Mouse (Mus musculus) embryonic stem cell, embryonic (primary cell): ENCODE measurements around the gene Tldc2.

Experiments
- CTCF ChIA-PET, 4 experiments: fragments of 300-600 bp in 2 of 4; fragments of 350-600 bp in 2 of 4; sonication (Branson Sonifier 250); formaldehyde crosslinking; loops; one replicate each; lab custom pipeline; 2022; ENCODE audit warnings: inconsistent platforms in 2 of 4; lab: Charles Lee
- POLR2A ChIA-PET, 4 experiments: fragments of 300-600 bp in 2 of 4; fragments of 350-600 bp in 2 of 4; sonication (Branson Sonifier 250); formaldehyde crosslinking; loops; one replicate each; lab custom pipeline; 2022; ENCODE audit warnings: antibody characterized with exemption in 4 of 4, inconsistent platforms in 1 of 4; lab: Charles Lee

Gene Tldc2

GRCm38 (mm10) chr2:157086796-157087195, at the start of gene Tldc2:
Gene Tldc2 (plus strand): TSS chr2:157087055.
- ChIA-PET CTCF (no interaction called here), POLR2A (interaction anchor here in 2 of 4 experiments (0.6 to 1.0 kb wide), 3 partner anchors 11 to 1251 kb away, joined by 3 read pairs; no protein-coding TSS in a partner anchor)

GRCm38 (mm10) chr2:157037303-157037702, 49.6 kb upstream of the Tldc2 start:
- ChIA-PET POLR2A (interaction anchor here in 3 of 4 experiments (0.6 to 1.7 kb wide), 6 partner anchors 10 to 242 kb away, joined by 3 to 7 read pairs (median 4); no protein-coding TSS in a partner anchor), CTCF (interaction anchor here in 2 of 4 experiments (0.6 to 1.0 kb wide), 2 partner anchors 12 to 223 kb away, joined by 3 read pairs; no protein-coding TSS in a partner anchor)

GRCm38 (mm10) chr2:157039900-157040648, 46.8 kb upstream of the Tldc2 start:
- ChIA-PET POLR2A (interaction anchor here (0.5 to 2.9 kb wide), 40 partner anchors 9 to 530 kb away, joined by 3 to 15 read pairs (median 4); partner anchors contain the start of genes Dsn1 (in 2 of the 4), Tgif2 (in 2 of the 4) and Rbl1 (in 1 of the 4)), CTCF (interaction anchor here (0.5 to 2.9 kb wide), 34 partner anchors 9 to 418 kb away, joined by 3 to 30 read pairs (median 5); partner anchors contain the start of genes Rab5if (in 2 of the 4), Rbl1 (in 1 of the 4) and Soga1 (in 1 of the 4))

- CTCF ChIA-PET: interaction anchor here (0.6 to 2.9 kb wide), 32 partner anchors 9 to 231 kb away, joined by 3 to 30 read pairs (median 5); partner anchors contain the start of genes Rab5if (in 2 of the 4) and Rbl1 (in 1 of the 4)
- POLR2A ChIA-PET: interaction anchor here in 3 of 4 experiments (0.5 to 2.9 kb wide), 38 partner anchors 8 to 530 kb away, joined by 3 to 15 read pairs (median 4); partner anchors contain the start of genes Dsn1 (in 2 of the 3), Tgif2 (in 2 of the 3) and Rbl1 (in 1 of the 3)
Measured at GRCm38 (mm10) chr2:157040649-157041046, 46.2 kb upstream of the Tldc2 start.

GRCm38 (mm10) chr2:157041421-157041820, 45.4 kb upstream of the Tldc2 start:
- CTCF ChIA-PET: interaction anchor here (0.7 to 2.9 kb wide), 10 partner anchors 11 to 232 kb away, joined by 3 to 30 read pairs (median 5); no protein-coding TSS in a partner anchor
- POLR2A ChIA-PET: interaction anchor here in 3 of 4 experiments (0.7 to 2.9 kb wide), 13 partner anchors 8 to 202 kb away, joined by 3 to 15 read pairs (median 7); partner anchors contain the start of gene Tgif2 (in 1 of the 3)

GRCm38 (mm10) chr2:157043556-157043955, 43.3 kb upstream of the Tldc2 start:
- POLR2A ChIA-PET: interaction anchor here in 3 of 4 experiments (0.6 to 1.3 kb wide), 8 partner anchors 11 to 71 kb away, joined by 3 to 5 read pairs (median 3); partner anchors contain the start of genes Dsn1 (in 1 of the 3) and Ndrg3 (in 1 of the 3)

GRCm38 (mm10) chr2:157043987-157044386, 42.9 kb upstream of the Tldc2 start:
- ChIA-PET CTCF (interaction anchor here (0.6 to 2.2 kb wide), 33 partner anchors 8 to 269 kb away, joined by 3 to 17 read pairs (median 4); partner anchors contain the start of gene Myl9 (in 1 of the 4)), POLR2A (interaction anchor here in 3 of 4 experiments (0.6 to 1.3 kb wide), 11 partner anchors 11 to 284 kb away, joined by 3 to 5 read pairs (median 3); partner anchors contain the start of genes Dsn1 (in 1 of the 3) and Ndrg3 (in 1 of the 3))

More at GRCm38 (mm10) chr2:157043556-157043955, 43.3 kb upstream of the Tldc2 start:
- CTCF ChIA-PET: interaction anchor here (0.6 to 2.2 kb wide), 21 partner anchors 9 to 268 kb away, joined by 3 to 17 read pairs (median 4); partner anchors contain the start of gene Myl9 (in 1 of the 4)

GRCm38 (mm10) chr2:157045932-157046331, 40.9 kb upstream of the Tldc2 start:
- POLR2A ChIA-PET: interaction anchor here in 2 of 4 experiments (0.6 to 2.6 kb wide), 8 partner anchors 9 to 159 kb away, joined by 3 to 9 read pairs (median 3); partner anchors contain the start of gene Rbl1 (in 1 of the 2)
- CTCF ChIA-PET: interaction anchor here in 1 of 4 experiments (1.3 kb wide), 1 partner anchor 71 kb away, joined by 4 read pairs; no protein-coding TSS in a partner anchor

GRCm38 (mm10) chr2:157046956-157047355, 39.9 kb upstream of the Tldc2 start:
- ChIA-PET POLR2A (interaction anchor here in 2 of 4 experiments (1.0 to 2.6 kb wide), 3 partner anchors 11 to 53 kb away, joined by 3 to 13 read pairs (median 9); no protein-coding TSS in a partner anchor), CTCF (no interaction called here)

GRCm38 (mm10) chr2:157048395-157049181, 38.3 kb upstream of the Tldc2 start:
- ChIA-PET POLR2A (interaction anchor here in 2 of 4 experiments (0.6 to 2.8 kb wide), 6 partner anchors 8 to 42 kb away, joined by 3 to 13 read pairs (median 7); partner anchors contain the start of gene Dsn1 (in 1 of the 2)), CTCF (interaction anchor here in 3 of 4 experiments (0.5 to 0.7 kb wide), 3 partner anchors 10 to 475 kb away, joined by 3 to 7 read pairs (median 3); no protein-coding TSS in a partner anchor)

- CTCF ChIA-PET: interaction anchor here in 2 of 4 experiments (0.8 to 1.0 kb wide), 2 partner anchors 10 to 76 kb away, joined by 3 read pairs; no protein-coding TSS in a partner anchor
- POLR2A ChIA-PET: interaction anchor here in 1 of 4 experiments (1.3 to 2.8 kb wide), 3 partner anchors 9 to 29 kb away, joined by 3 to 10 read pairs (median 9); no protein-coding TSS in a partner anchor
Measured at GRCm38 (mm10) chr2:157049831-157050243, 37.0 kb upstream of the Tldc2 start.

GRCm38 (mm10) chr2:157052448-157052847, 34.4 kb upstream of the Tldc2 start:
- POLR2A ChIA-PET: interaction anchor here in 2 of 4 experiments (0.7 to 1.1 kb wide), 3 partner anchors 10 to 12 kb away, joined by 3 to 15 read pairs (median 3); no protein-coding TSS in a partner anchor
- CTCF ChIA-PET: interaction anchor here (0.5 to 4.9 kb wide), 10 partner anchors 9 to 848 kb away, joined by 3 to 23 read pairs (median 4); no protein-coding TSS in a partner anchor

- POLR2A ChIA-PET: interaction anchor here in 2 of 4 experiments (1.3 to 3.1 kb wide), 2 partner anchors 13 to 24 kb away, joined by 3 to 15 read pairs; no protein-coding TSS in a partner anchor
- CTCF ChIA-PET: interaction anchor here in 3 of 4 experiments (0.8 to 4.9 kb wide), 7 partner anchors 9 to 64 kb away, joined by 3 to 23 read pairs (median 6); no protein-coding TSS in a partner anchor
Measured at GRCm38 (mm10) chr2:157053124-157053523, 33.7 kb upstream of the Tldc2 start.

- CTCF ChIA-PET: interaction anchor here (0.6 to 4.9 kb wide), 11 partner anchors 10 to 284 kb away, joined by 3 to 23 read pairs (median 6); no protein-coding TSS in a partner anchor
- POLR2A ChIA-PET: interaction anchor here in 2 of 4 experiments (1.3 to 3.1 kb wide), 2 partner anchors 13 to 25 kb away, joined by 3 to 15 read pairs; no protein-coding TSS in a partner anchor
Measured at GRCm38 (mm10) chr2:157053787-157054186, 33.1 kb upstream of the Tldc2 start.

- CTCF ChIA-PET: interaction anchor here (0.6 to 4.9 kb wide), 12 partner anchors 10 to 284 kb away, joined by 3 to 23 read pairs (median 6); no protein-coding TSS in a partner anchor
- POLR2A ChIA-PET: interaction anchor here in 2 of 4 experiments (1.3 to 3.1 kb wide), 4 partner anchors 14 to 151 kb away, joined by 3 to 15 read pairs (median 3); partner anchors contain the start of gene Rbl1 (in 1 of the 2)
Measured at GRCm38 (mm10) chr2:157054297-157054696, 32.6 kb upstream of the Tldc2 start.

GRCm38 (mm10) chr2:157054816-157055215, 32.0 kb upstream of the Tldc2 start:
- POLR2A ChIA-PET: interaction anchor here in 2 of 4 experiments (1.3 to 3.1 kb wide), 4 partner anchors 9 to 151 kb away, joined by 3 to 15 read pairs (median 4); partner anchors contain the start of gene Rbl1 (in 1 of the 2)
- CTCF ChIA-PET: interaction anchor here in 3 of 4 experiments (0.6 to 4.9 kb wide), 5 partner anchors 10 to 24 kb away, joined by 3 to 23 read pairs (median 5); no protein-coding TSS in a partner anchor
